Mouse (Mus musculus): Measurements from ENCODE around the gene Hist1h2ak.
"Not testable (repeated sequence)": the region's sequence is repeated elsewhere in the genome, so short reads cannot be mapped to it uniquely, and the experiment has no call there.

Gene Hist1h2ak

DNA sequence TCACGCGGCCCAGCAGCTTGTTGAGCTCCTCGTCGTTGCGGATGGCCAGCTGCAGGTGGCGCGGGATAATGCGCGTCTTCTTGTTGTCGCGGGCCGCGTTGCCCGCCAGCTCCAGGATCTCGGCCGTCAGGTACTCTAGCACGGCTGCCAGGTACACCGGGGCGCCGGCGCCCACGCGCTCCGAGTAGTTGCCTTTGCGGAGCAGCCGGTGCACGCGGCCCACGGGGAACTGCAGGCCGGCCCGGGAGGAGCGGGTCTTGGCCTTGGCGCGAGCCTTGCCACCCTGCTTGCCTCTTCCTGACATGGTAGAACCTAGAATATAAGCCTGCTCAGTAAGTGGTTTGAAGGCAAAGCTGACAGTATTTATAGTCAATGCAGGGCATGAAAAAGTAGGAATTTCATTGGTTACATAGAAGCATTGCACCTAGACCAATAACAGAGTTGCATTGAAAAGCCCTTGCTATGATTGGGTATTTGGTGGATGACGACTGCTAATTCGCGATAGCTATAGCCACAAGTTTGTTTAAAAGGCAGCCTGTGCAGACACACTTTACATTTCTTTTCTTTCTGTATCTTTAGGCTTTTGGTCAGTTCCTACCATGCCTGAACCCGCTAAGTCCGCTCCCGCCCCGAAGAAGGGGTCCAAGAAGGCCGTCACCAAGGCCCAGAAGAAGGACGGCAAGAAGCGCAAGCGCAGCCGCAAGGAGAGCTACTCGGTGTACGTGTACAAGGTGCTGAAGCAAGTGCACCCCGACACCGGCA lies at the start of gene Hist1h2ak, which contains the start of gene Hist1h2bn:
Gene Hist1h2ak, minus strand, starts transcription at position 304 of the 762 bp plus-strand sequence.
Gene Hist1h2bn, plus strand, starts transcription at position 600 of the 762 bp plus-strand sequence.
- DNase-seq (ENCODE audit: low read depth): peak; percentile 76

DNA sequence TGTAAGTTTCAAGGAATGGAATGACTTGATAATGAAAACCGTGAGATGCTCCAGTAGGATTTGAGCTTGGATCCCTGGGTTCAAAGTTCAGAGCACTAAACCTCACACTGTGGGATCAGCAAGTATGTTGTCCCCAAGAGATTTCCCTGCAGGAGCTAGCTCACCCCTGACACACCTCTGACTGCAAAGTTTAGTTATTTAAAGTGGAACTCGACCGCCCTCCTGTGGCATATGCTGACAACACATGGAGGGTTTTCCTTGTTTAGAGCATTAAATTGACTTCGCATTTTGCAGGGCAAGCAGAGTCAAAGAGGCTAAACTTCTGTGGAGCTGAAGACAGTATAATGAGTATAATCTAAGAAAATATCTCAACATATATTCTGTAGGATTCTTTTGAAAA lies 49.4 kb upstream of the Hist1h2ak start:
- DNase-seq (ENCODE audit: low read depth): not testable (repeated sequence)

DNA sequence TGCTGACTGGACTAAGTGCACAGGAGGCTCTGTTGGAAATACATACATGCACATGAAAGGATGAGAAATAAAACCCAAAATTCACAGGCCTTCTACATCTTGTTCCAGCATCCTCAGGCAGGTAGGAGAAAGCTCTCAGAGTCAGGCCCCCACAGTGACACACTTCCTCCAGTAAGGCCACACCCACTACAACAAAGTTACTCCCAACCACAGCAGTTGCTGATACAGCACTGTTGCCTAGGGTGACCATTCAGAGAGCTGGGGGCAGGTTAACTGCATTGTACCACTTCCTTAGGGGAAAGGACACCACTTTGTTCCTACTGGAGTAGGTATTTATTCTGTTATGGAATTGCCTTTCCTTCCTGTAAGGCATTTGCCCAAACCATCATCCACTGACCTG lies 43.5 kb upstream of the Hist1h2ak start:
- DNase-seq (ENCODE audit: low read depth): not testable (repeated sequence)

DNA sequence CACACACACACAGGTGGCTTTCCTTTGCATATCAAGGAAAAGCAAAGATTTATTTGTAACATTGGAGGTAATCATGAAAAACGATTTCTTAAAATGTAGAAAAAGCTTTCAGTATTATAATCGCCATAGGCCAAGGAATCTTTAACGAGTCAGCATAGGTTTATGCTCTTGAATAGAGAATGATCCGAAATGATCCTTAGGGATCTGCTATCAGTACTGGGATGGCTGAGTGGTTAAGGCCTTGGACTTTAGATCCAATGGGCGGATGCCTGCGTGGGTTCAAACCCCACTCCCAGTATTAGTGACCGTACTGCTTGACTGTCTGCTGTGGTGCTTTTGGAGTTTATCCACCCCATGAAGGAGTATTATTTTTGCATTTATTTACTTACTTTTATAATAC lies 42.0 kb upstream of the Hist1h2ak start:
- DNase-seq (ENCODE audit: low read depth): no peak

DNA sequence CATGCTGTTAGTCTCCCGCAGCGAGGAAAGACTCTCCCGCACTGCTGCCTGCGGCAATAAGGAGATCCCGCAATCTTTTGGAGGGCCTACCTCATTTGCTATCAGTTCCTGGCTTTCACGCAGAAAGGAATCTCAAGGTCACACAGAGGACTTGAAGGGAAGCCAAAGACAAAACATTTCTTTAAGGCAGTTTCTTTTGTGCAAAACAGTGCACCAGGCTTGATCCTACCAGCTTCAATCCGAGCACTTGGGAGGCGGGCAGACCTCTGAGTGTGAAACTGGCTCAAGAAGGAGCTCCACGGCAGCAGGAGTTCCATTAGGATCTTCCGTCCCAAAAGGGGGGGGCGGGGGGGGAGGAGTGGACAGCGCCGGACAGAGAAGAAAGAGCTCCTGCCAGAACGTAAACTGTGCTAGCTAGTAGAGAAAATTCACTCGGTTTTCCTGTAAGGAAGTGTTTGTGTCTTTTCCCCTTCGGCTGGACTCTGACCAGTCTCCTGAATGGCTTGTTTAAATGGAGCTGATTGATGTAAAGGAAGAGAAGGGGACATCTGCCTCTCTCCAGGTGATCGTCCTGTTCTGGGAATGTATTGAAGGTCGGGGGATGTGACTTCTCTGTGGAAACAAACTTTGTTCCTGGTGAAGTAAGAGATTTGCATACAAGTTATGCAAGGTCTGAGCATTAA lies 37.1 kb upstream of the Hist1h2ak start:
- DNase-seq (ENCODE audit: low read depth): no peak

DNA sequence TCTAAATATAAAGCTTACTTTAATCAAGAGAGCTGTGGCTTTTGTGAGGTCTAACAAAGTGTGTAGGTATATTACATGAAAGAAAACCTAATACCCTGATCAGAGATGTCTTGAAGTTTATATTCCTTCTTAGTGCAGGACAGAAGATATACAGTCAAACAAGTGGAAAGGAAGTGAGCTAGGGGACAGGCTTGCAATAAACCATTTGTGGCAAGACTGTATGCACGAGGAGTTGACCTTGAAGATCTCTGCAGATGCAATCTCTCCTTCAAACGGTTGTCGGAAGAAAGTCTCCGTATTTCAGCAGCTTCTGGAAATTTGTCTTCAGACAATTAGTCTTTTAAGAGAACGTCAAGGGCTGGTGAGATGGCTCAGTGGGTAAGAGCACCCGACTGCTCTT lies 36.3 kb upstream of the Hist1h2ak start:
- DNase-seq (ENCODE audit: low read depth): no peak

DNA sequence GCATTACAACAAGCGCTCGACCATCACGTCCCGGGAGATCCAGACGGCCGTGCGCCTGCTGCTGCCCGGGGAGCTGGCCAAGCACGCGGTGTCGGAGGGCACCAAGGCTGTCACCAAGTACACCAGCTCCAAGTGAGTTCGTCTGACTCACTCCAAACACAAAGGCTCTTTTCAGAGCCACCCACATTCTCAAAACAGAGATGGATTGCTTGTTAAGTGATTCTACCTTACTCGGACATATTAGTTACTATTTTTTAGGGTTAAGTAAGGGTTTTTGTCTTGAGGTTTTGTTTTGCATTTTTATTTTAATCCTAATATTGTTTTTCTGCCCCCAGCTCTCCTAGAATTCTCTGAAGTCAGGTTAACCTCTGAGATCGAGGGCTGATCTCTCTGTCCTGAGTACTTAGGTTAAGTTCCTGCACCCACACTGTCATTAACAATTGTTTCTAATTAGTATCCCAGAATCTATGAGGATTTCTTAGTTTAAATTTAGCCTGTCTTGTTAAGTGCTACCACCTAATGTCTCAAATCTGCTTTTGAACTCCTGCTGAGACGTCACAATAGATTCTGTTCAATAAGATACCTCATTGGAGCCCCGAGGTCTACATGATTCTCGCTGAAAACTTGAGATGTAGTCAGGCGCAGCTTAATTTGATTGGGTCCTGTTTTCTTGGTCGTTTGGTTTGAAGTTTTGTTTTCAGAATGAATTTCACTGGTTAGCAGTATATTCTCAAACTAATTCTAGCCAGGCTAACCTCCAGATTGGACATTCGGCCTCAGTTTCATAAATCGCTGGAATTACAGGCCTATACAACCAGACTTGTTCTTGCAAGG lies 34.4 kb upstream of the Hist1h2ak start:
- DNase-seq (ENCODE audit: low read depth): no peak

DNA sequence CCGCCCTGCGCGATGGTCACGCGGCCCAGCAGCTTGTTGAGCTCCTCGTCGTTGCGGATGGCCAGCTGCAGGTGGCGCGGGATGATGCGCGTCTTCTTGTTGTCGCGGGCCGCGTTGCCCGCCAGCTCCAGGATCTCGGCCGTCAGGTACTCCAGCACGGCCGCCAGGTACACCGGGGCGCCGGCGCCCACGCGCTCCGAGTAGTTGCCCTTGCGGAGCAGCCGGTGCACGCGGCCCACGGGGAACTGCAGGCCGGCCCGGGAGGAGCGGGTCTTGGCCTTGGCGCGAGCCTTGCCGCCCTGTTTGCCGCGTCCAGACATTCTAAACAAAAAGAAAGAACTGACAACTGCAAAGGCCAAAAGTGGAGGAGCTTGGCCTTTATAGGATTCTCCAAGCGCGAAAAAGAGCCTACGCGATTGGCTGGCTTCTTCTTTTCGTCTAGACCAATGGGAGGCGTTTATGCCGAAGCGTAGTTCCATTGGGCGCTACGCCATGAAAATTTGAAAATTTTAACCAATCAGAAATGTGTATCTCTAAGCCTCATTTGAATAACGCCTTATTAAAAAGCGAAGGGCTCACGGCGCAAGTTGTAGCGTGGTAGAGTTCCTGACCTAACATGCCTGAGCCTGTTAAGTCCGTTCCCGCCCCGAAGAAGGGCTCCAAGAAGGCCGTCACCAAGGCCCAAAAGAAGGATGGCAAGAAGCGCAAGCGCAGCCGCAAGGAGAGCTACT lies 33.4 kb upstream of the Hist1h2ak start, which contains the start of the genes Hist1h2an and Hist1h2bp:
Gene Hist1h2an, minus strand, starts transcription at position 320 of the 731 bp plus-strand sequence.
Gene Hist1h2bp, plus strand, starts transcription at position 563 of the 731 bp plus-strand sequence.
- peak; percentile 98 for DNase-seq (ENCODE audit: low read depth)

DNA sequence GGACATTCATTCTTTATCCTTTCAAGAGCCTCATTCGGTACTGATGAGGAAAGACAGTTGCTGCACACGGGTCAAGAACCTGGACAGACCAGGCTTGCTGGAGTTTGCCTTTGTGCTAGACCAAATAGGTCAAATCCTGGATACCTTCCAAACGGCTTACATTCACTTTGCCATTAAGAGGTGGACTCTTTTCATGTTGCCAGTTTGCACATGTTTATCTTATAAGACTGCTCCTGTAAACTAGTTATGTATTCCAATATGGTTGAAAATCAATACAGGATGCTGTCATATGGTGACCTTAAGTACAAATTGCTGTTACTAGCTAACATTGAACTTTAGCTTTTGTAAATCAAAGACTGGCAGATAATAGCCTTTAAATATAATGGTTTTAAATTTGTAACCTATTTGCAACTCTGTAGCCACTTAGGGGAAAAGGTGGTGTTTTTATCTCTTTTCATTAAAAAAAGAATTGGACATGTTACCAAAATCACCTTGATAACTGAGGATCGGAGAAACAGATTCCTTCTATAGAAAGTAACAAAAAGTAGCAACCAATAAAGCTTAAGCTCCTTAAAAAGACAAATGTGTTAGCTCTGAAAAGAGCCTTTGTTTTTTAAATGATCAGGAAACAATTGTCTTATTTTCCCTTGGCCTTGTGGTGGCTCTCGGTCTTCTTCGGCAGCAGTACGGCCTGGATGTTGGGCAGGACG lies 32.7 kb upstream of the Hist1h2ak start:
- no peak for DNase-seq (ENCODE audit: low read depth)

DNA sequence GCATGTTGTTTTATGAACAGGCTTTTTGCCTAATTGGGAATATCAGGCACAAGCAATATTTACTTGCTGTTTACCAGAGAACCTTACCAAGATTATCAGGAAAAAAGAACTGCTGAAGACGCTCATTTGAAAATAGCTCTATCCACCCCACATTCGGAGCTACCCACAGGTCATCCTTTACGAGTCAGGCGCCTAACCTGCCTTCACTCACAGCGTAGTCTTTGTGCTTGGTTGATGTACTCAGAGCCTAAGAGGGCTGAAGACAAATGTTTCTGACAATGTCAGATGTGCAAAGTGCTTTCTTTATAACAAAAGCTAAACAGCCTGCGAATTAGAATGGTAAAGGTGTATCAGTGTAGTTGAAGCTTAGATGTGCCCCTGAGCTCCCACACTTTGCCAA lies 30.7 kb upstream of the Hist1h2ak start:
- no peak for DNase-seq (ENCODE audit: low read depth)

DNA sequence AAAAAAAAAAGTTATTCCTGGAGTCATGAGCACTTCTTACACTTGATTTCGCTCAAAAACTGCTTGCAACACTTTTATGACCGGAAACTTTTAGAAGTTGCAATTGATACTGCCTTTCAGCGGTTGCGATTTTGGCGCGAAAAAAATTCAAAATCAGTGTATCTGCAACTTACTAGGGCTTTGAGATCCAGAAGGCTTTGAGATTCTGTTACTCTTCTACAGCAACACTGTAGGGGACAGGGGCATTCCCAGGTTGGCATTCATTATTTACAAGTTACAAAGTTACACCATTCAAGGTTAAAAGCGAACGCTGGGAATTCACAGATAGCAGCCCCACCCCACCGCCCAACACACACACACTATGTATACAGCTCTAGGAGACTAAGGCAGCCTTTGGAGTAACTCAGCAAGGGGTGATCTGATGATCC lies 30.1 kb upstream of the Hist1h2ak start:
- DNase-seq (ENCODE audit: low read depth): no peak

DNA sequence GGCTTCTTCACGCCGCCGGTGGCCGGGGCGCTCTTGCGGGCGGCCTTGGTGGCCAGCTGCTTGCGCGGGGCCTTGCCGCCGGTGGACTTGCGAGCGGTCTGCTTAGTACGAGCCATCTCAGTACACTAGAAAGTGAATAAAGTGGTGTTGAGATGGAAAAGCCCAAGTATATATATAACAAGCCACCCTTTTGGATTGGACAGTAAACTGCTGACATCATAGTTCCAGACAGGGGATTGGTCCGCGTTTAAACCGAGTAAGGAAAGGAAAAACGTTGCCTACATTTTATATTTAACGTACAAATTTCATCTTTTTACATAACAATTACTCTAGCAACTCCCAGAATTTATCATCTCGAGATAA lies 29.6 kb upstream of the Hist1h2ak start, which contains the start of gene Hist1h3i:
Gene Hist1h3i, minus strand, starts transcription at position 116 of the 363 bp plus-strand sequence.
- peak; percentile 79 for DNase-seq (ENCODE audit: low read depth)

DNA sequence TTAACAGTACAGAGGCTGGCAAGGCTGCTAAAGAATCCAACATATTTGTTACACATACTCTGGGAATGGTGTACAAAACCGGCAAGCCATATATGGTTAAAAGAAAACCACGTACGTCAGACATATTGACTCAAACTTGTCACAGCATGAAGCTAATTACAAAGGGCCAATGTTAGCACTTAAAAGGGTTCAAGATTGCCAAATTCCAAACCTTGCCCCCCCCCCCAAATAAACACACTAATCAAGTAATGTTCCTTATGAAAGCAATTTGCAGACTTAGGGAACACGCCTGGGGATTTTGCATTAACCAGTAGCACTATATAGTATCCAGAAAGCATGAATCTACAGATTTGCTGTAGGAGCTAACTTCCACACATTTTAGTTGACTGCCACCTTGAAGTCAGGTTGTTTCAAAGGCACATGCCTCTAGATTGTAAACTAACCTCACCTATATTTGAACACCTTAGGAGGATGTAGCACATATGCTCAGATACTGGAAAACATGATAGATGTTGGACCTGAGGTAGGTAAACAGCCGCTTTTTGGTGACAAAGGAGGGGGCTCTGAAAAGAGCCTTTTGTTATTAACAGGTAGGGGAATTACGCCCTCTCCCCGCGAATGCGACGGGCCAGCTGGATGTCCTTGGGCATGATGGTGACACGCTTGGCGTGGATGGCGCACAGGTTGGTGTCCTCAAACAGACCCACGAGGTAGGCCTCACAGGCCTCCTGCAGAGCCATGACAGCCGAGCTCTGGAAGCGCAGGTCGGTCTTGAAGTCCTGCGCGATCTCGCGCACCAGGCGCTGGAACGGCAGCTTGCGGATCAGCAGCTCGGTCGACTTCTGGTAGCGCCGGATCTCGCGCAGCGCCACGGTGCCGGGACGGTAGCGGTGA lies 29.0 kb upstream of the Hist1h2ak start:
- not testable (repeated sequence) for DNase-seq (ENCODE audit: low read depth)

DNA sequence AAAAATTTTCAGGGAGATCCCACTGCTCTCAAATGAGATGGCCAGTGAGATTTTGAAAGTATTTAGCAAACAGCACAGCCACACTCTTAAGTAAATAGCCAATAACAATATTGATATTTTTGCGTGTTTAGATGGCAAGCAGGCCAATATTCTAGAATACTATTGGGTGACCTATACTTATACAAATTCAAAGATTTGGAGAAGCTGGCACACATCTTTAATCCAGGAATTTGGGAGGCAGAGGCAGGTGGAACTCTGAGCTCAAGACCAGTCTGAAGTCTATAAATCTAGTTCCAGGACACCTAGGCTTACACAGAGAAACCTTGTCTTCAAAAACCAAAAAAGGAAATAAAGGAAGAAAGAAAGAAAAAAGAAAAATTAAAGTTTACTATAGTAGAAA lies 28.0 kb upstream of the Hist1h2ak start:
- no peak for DNase-seq (ENCODE audit: low read depth)

DNA sequence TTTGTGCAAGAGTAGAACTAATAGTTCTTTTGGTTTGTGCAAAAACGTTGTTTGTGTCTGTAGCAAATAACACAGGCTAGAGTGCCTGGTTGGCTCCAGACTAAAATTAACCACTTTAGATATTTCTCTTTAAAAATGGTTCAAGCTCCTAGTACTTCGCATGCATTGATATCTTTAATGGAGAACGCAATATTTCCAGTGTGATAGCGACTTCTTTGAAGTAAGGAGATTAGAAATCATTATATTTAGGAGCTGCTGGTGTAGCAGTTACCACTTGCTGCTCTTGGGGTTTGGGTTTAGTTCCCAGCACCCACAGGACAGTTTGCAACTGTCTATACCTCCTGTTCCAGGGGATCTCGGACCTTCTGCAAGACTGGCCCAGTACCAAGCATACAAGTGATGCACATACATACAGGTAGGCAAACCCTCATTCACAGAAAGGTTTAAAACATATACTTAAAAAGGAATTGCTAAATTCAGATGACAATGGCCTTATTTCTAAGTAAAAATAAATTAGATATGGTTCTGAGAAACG lies 27.5 kb upstream of the Hist1h2ak start:
- no peak for DNase-seq (ENCODE audit: low read depth)

DNA sequence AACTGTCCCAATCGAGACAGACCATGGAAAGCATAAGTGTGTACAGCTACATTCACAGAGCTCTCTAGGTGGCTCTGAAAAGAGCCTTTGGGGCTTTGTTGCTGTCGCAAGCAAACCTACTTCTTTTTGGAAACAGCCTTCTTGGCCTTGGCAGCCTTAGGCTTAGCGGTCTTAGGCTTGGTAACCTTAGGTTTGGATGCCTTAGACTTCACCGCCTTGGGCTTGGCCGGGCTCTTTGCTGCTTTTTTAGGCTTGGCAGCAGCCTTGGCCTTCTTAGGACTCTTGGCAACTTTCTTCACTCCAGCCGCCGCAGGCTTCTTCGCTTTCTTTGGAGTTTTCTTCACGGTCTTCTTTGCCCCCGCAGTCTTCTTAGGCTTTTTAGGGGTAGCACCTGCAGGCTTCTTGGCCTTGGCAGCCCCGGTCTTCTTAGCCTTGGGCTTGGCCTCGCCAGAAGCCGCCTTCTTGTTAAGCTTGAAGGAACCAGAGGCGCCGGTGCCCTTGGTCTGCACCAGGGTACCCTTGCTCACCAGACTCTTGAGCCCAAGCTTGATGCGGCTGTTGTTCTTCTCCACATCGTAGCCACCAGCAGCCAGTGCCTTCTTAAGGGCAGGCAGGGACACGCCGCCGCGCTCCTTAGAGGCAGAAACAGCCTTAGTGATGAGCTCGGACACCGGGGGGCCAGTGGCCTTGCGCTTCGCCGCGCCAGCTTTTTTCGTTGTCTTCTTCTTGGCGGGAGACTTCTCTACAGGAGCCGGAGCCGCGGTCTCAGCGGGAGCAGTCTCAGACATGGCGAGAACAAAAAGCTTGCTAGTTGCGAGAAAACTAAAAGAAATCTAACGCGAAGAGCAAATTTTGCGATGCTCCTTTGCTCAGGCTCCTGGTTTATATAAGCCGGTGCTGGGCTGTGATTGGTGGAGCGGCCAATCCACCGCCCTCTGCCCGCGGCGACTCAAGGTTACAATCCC lies 26.4 kb upstream of the Hist1h2ak start, which contains the start of gene Hist1h1b:
Gene Hist1h1b, minus strand, starts transcription at position 859 of the 965 bp plus-strand sequence.
- DNase-seq (ENCODE audit: low read depth): no peak

DNA sequence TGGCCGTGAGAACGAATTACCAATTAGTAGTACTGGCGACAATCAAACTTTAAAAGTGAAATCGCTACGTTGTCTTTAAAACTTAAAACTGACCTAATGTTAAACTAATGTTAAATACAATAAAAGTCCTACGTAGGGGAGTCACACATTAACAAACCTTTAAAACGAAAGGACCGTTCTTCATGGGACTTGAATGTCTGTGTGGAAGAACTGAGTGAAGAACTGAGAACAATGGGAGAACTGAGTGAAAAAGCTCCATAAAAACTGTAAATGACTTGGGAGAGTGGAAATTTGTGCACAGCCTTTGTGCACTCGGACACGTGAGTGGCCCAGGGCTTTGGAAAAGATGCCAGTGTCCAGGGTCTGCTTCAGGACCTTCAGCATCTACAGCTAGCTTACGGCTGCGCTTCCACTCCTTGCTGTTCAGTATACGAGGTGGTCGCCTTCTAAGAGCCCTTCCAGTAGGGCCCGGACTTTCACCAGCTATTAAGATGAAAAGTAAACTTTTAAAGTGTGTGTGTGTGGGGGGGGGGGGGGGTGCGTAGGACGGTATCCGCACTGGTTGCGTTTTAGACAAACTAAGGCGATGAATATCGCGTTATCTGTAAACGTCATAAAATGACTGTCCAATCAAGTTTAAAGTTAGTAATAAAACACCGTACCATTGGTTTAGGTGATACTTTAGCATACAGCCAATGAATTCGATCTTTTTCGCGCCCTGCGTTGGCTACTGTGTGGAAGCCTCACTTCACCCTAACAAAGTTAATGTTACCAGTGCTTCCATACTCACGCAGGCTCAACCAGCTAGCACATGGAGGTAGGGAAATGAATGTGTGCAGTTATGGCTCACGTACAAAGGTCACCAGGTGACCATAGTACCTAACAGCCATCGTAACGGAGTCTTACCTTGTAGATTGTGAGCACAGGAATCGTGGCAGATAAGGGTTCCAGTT lies 25.5 kb upstream of the Hist1h2ak start:
- peak; percentile 85 for DNase-seq (ENCODE audit: low read depth)
